Mouse (Mus musculus) T-cell, adult 2 months (primary cell): ENCODE measurements around the gene Ano2.

Source experiments
- DNase-seq: peaks from one replicate; pipeline ENCODE4 v3.0.0; 2022; ENCODE audit warnings: low spot score

The Ano2 gene

GRCm38 (mm10) chr6:126053136-126053535, 362.9 kb downstream of the Ano2 start:
- DNase-seq = no peak

GRCm38 (mm10) chr6:126057706-126058105, 367.5 kb downstream of the Ano2 start:
- DNase-seq = no peak

GRCm38 (mm10) chr6:126080531-126080930, 390.3 kb downstream of the Ano2 start:
- DNase-seq = no peak

- no peak for DNase-seq
Observed at GRCm38 (mm10) chr6:126086321-126086950, 396.2 kb downstream of the Ano2 start.

GRCm38 (mm10) chr6:126088489-126089265, 398.5 kb downstream of the Ano2 start:
- DNase-seq = no peak
